Mouse (Mus musculus): ENCODE measurements around the gene AL732309.1.

The AL732309.1 gene

GRCm38 (mm10) chr2:25246183-25247072, at the start of gene AL732309.1:
Gene AL732309.1 (minus strand): TSS chr2:25246863.
- no peak for DNase-seq (ENCODE audit: extremely low spot score, low read depth, low spot score)

DNA sequence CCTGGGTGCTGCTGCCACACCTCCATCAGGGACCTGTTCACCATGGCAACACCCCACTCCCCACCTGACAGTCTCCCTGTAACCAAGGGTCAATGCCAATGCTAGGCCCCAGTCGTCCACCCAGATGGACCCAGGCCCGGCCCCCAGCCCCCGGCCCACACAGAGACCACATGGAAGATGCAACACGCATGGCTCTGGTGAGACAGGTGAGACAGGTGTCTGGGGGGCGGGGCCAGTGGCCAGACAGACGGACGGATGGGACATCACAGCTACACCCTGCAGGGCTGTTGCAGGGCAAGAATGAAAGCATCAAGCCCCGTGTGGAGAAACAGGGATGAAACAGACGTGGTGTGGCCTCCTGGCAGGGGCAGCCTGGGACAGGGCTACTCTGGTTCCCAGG, 47.0 kb upstream of the AL732309.1 start:
- no peak for DNase-seq (ENCODE audit: extremely low spot score, low read depth, low spot score)

- peak; percentile 44 for DNase-seq (ENCODE audit: extremely low spot score, low read depth, low spot score)
These were observed 46.2 kb upstream of the AL732309.1 start for GRCm38 (mm10) chr2:25292856-25293255.

GRCm38 (mm10) chr2:25292054-25292544, 45.4 kb upstream of the AL732309.1 start:
- DNase-seq (ENCODE audit: extremely low spot score, low read depth, low spot score) = no peak

DNA sequence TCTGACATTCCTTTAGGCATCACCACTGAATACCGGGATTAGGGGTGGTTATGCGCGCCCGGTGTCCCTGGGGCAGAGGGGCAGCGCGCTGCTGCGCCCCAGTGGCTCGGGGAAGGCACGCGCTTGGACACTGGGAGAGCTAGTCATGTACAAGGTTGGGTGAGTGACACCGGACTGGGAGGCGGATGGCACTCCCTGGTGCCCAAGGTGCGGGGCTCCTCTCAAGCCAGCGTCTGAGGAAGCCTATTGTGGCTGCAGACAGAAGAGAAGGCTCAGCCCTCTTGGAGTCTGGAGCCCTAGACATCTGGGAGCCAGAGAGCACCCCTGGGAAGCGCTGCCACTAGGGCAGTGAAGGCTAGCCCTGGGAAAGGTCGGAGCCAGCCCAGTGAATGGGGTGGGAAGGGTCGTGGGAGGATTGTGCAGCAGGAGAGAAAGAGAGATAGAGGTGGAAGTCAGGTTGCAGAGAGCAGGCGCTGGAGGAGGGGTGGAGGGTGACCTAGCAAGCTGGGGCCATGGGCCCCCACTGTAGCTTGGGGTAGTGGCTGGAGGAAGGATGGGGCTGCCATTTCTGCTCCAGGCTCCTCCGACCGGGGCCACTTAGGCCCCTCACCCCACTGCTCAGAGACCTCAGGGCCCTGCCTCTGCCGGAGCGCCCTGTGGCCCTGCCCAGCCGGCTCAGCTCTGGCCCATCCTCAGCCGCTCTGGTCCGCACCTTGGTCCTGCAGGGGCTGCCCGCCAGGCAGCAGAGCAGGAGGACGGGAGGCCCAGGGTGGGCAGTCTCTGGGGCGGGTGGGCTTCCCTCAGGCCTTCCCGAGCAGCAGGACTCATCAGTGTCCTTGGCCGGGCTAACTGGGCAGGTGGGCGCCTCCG, 44.8 kb upstream of the AL732309.1 start:
- DNase-seq (ENCODE audit: extremely low spot score, low read depth, low spot score) = no peak

DNA sequence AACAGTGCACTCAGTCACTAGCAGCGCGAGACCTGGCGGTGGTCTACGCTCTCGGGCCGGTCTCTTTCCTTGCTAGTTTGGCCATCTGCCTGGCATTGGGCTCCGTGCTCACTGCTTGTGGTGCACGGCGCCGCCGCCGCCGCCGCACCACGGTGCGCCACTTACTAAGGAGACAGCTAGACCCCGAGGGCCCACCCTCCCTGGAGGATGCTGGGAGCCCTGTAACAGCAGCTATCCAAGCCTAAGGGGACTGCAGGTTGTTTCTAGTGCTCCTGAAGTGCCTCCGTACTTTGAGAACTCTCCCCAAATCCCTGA, 44.1 kb upstream of the AL732309.1 start:
- no peak for DNase-seq (ENCODE audit: extremely low spot score, low read depth, low spot score)

DNA sequence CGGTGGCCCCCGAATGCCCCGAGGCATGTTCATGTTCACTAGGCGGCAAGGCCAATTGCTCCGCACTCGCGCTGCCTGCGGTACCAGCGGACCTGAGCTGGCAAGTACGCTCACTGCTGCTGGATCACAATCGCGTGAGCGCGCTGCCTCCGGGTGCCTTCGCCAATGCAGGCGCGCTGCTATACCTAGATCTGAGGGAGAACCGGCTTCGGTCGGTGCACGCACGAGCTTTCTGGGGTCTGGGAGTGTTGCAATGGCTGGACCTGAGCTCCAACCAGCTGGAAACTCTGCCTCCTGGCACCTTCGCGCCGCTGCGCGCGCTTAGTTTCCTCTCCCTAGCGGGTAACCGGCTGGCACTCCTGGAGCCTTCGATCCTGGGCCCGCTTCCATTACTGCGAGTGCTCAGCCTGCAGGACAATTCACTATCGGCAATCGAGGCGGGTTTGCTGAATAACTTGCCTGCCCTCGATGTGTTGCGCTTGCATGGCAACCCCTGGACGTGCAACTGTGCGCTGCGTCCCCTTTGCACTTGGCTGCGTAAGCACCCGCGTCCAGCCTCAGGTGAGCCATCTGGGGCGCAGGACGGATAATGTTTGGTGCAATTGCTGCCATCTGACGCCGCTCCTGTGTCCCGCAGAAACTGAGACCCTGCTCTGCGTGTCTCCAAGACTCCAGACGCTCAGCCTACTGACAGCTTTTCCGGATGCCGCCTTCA, 43.6 kb upstream of the AL732309.1 start:
- no peak for DNase-seq (ENCODE audit: extremely low spot score, low read depth, low spot score)

DNA sequence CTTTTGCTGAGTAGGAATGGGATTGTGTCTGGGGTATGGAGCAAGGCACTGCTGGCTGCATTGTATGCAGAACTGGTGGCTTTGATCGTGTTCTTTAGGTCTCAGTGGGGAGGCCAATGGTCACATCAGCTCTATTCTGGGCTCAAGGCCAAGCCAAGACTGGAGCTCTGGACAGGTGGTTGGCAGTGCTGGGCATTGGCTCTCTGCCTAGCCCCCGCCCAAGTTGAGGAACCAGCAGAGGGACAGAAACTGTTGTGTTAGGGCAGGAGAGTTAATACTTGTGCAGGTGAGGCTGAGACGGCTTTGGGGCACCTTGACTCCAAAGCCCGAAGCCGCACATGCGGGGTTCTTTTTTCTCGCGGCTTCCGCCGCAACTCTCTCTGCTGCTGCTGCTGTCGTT, 43.0 kb upstream of the AL732309.1 start, which contains the start of gene Lrrc26:
Gene Lrrc26 (plus strand): TSS at position 265 of the 400 bp plus-strand sequence.
- DNase-seq (ENCODE audit: extremely low spot score, low read depth, low spot score) = no peak

DNA sequence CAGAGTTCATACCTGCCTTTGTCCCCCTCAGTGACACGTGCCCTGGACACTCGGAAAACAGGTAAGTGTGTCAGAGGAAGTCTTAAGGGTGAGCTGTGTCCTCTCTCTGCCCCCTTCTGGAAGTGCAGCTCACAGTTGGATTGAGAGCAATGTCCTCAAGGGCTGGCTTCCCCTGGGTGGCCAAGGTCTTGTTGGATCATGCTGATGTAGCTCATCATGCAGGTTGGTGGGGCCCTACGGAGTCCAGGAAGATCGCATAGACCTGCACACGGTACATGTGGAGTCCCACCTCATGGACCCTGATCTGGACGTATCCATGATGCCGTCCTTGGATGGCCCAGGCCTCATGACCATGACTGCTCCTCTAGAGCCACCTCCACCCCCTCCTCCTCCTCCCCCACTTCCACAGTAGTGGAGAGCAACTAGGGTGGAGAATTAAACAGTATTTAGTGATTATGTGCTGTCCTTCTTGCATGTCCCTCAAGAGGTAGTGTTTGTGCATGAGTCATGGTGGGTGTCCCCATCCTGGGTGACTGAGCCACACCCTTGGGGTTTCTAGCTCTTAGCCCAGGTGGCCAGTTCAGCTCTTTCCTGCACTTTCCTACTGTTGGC, 42.2 kb upstream of the AL732309.1 start:
- DNase-seq (ENCODE audit: extremely low spot score, low read depth, low spot score) = no peak

DNA sequence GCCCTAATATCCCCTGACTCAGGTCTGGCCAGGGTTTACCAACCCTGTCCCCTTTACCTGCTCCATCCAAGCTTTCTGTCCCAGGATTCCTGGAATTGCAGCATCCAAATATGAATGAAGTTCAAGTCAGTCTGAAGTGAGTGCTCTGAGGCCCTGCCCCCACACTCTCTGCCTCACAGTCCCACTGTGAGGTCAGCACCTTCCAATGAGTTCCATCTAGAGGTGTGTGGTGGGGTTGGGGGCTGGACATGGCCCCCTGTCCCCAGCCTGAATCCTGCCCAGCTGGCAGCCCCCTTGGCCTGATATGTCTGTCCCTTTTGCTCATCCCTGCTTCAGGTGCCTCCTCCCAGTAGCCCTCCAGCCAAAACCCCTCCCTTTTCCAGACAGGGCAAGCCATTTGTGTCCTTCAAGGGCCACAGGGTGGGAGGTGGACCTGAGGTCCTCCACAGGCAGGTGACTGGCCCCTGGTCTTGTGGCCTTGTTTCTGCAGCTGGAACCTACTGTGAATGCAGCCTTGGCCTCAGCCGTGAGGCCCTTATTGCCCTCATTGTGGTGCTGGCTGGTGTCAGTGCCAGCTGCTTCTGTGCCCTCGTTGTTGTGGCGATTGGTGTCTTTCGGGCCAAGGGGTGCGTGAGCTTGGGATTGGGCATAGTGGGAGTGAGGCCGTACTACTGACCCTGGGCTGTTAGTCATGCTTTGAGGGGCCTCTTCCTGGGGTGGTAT, 41.4 kb upstream of the AL732309.1 start, which contains the start of gene Tmem210:
Gene Tmem210 (plus strand): TSS at position 219 of the 723 bp plus-strand sequence.
- no peak for DNase-seq (ENCODE audit: extremely low spot score, low read depth, low spot score)

DNA sequence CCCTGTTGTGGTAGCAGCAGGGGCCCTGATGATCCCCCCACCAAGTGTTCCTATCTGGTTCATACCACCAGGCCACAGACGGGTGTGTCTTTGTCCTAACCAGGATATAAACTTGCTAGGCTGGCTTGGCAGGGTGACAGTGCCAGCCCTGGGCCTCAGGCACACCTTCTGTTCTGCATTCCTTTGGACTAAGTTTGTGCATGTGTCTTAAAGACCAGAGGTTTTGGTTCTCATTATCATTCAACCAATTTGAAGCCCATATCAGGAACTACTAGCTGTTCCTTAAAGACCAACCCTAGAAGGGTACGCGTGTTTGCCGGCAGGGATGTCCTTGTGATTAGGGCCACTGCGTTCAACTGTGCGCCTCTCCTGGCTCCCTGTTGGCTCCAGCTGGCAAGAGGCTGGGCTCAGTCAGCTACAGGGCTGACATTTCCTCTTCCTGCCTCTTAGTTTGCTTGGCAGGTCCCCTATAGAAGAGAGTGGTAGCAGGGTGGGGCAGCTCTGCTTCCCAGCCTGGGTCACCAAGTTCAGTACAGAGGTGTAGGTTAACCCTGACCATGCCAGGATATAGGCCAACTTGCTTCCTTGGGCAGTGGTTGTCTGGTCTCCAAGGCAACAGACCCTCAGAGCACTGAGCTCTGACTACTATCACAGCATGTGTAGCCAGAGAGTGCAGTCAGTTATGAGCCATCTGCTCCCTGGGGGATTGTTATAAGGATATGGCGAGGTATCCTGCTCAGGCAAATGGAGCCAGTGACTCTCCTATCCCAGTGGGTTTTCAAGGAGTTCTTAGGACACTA, 40.4 kb upstream of the AL732309.1 start:
- DNase-seq (ENCODE audit: extremely low spot score, low read depth, low spot score) = no peak

- no peak for DNase-seq (ENCODE audit: extremely low spot score, low read depth, low spot score)
These were observed 39.7 kb upstream of the AL732309.1 start for GRCm38 (mm10) chr2:25286314-25286713.

DNA sequence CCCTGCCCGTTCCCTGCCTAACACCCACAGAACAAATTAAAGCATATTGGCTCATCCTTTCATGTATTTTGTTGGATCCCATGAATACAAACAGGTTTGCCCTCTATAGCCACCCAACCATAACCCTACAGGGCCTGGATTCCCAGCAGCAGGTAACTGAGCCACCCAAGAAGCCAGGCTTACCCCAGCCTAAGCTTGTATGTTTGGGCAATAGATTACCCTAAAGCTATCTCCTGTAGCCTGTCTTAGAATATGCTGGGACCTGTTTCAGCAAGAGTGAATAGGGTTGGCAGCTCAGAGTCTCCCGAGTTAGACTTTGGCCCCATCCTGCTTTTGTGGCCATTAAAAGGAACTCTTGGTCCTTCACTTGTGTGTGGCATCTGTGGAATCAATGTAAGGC, 38.9 kb upstream of the AL732309.1 start:
- DNase-seq (ENCODE audit: extremely low spot score, low read depth, low spot score) = no peak

DNA sequence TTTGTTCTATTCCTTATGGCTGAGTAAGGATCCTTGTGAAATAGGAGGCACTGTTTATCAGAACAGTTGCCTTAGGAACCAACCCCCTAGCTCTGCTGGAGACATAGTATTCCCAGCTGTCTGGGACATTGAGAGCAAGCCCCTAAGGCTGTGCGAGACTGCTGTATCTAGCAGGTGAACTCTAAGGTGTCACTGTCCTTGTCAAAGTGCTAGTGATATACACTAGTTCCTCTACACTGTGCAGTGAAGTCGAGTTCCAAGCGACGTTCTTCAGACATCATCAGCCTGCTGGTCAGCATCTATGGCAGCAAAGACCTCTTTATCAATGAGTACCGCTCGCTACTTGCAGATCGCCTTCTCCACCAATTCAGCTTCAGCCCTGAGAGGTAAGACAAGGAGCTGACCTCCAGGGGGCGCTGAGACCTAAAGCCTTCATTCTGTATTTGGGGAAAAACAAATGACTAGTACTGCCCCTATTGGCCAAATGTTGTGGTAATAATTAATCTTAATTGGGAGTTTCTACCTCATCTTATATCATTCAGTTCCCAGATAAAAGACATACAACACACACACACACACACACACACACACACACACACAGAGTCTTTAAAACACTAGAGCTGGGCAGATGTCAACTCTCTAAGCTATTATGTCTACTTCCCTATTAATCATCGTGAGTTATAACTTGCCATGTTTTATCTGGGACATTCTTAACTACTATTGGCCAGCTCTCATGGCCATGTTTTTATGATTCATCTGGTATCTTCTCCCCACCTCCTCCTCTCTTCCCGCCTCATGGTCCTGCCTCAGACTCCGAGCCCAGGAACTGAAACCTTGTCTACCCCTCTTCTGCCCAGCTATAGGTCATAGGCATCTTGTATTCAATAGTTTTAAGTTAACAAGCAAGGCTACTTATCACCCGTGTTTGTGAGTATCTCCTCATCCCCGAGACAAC, 32.5 kb upstream of the AL732309.1 start:
- DNase-seq (ENCODE audit: extremely low spot score, low read depth, low spot score) = no peak

- no peak for DNase-seq (ENCODE audit: extremely low spot score, low read depth, low spot score)
These were observed 26.3 kb upstream of the AL732309.1 start for GRCm38 (mm10) chr2:25273010-25273409.

- no peak for DNase-seq (ENCODE audit: extremely low spot score, low read depth, low spot score)
These were observed 25.9 kb upstream of the AL732309.1 start for GRCm38 (mm10) chr2:25272515-25272914.

DNA sequence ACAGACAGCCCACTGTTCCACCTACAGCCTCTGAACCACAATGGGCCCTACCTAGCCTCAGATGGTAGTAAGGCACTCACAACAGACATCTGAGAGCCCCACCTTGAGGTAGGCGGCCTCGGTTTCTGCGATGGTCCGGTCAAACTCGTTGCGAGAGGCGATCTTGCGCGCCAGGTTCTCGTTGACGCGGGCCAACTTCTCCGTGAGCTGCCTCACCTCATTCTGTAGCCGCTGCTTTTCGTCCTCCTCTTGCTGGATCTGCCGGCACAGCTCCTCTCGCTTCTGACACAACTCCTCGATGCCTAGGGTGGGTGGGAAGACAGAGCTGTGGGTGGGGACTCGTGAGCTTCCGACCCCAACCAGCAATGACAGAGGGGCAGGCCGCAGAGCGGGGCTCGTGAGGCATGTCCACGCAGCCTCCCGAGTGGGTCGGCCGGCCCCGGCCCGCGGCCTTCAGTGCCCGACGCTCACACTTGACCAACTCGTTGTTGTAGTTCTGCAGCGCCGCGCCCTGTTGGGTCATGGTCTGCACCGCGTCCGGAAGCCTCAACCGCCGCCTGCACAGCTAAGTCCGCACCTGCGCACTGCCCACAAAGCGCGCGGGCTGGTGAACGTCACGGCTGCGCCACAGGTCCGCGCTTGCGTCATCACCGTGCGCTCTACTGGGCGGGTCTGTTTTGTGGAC, 25.3 kb upstream of the AL732309.1 start, which contains the start of the genes Ssna1 and Anapc2:
Gene Ssna1 (minus strand): TSS at position 612 of the 685 bp plus-strand sequence.
Gene Anapc2 (plus strand): TSS at position 652 of the 685 bp plus-strand sequence.
- DNase-seq (ENCODE audit: extremely low spot score, low read depth, low spot score) = peak; percentile 82

Data from hindlimb bud, embryonic 11.5 days (tissue).